Mouse (Mus musculus) heart, postnatal 0 days (tissue): ENCODE data around the gene Gm10337. TPM values are rescaled to one million over a fixed set of nuclear protein-coding genes. Genes with fewer than 3 reads are reported as not detected.

Source experiments
- ATAC-seq: fragments of 200-750 bp; cut with Nextera tagmentation; 2 replicates; pipeline ENCODE4 v1.8.0; 2017; ENCODE audit warnings: low read depth, moderate number of reproducible peaks, moderate library complexity; ENCODE audit not compliant: insufficient read depth
- DNase-seq: peaks from one replicate; pipeline ENCODE4 v3.0.0-alpha.2; 2016; ENCODE audit warnings: low spot score
- H3K27ac ChIP-seq: fragments of 300-500 bp; sonication (generic); 2 replicates; pipeline ENCODE4 v1.5.1; 2014; ENCODE audit warnings: low read depth, mild to moderate bottlenecking
- H3K27me3 ChIP-seq: fragments of 300-500 bp; sonication (generic); 2 replicates; pipeline ENCODE4 v1.6.1; 2014; ENCODE audit warnings: low read length, mixed read lengths; ENCODE audit not compliant: control insufficient read depth, insufficient read depth
- H3K36me3 ChIP-seq: fragments of 300-500 bp; sonication (generic); replicated peaks from 2 replicates; pipeline ENCODE4 v1.6.1; 2014; ENCODE audit warnings: low read length, mixed read lengths; ENCODE audit not compliant: control insufficient read depth, insufficient read depth
- H3K4me1 ChIP-seq: fragments of 300-500 bp; sonication (generic); 2 replicates; pipeline ENCODE4 v1.6.1; 2014; ENCODE audit warnings: antibody characterized with exemption; ENCODE audit not compliant: control insufficient read depth, insufficient read depth
- H3K4me2 ChIP-seq: fragments of 300-500 bp; sonication (generic); 2 replicates; pipeline ENCODE4 v1.6.1; 2014; ENCODE audit warnings: low read depth, mild to moderate bottlenecking, low read length, moderate library complexity
- H3K4me3 ChIP-seq: fragments of 300-500 bp; sonication (generic); 2 replicates; pipeline ENCODE4 v1.5.1; 2014; ENCODE audit warnings: low read depth, low read length
- H3K9ac ChIP-seq: fragments of 300-500 bp; sonication (generic); replicated peaks from 2 replicates; pipeline ENCODE4 v1.6.1; 2014; ENCODE audit warnings: low read depth, low read length, mixed read lengths
- H3K9me3 ChIP-seq: fragments of 300-500 bp; sonication (generic); replicated peaks from 2 replicates; pipeline ENCODE4 v1.6.1; 2016; ENCODE audit warnings: low read length; ENCODE audit not compliant: control insufficient read depth
- CTCF ChIP-seq: IDR thresholded peaks from 2 replicates; pipeline ENCODE4 v1.5.1; 2016; ENCODE audit warnings: antibody characterized with exemption, control low read depth, low read depth
- EP300 ChIP-seq: IDR thresholded peaks from 2 replicates; pipeline ENCODE4 v1.6.1; 2016; ENCODE audit warnings: antibody characterized with exemption, low read depth
- WGBS: fragments of 180-500 bp; shearing (Covaris S2); extraction: QIAGEN DNeasy Blood & Tissue Kit; methylation state at CpG from one replicate; pipeline ENCODE4 v1.1.7; 2014; 5-methylcytosine and 5-hydroxymethylcytosine counted together
- polyA plus RNA-seq: library from polyadenylated mRNA; unstranded; fragments of >200 nt; fragmentation: Nextera tagmentation; extraction: Ambion mirVana; gene quantifications from 2 replicates; pipeline ENCODE4 v1.2.1, GENCODE M21; 2015
- total RNA-seq: library from RNA; depleted of rRNA; stranded (reverse); fragments of >200 nt; gene quantifications from 2 replicates; pipeline ENCODE4 v1.2.3, GENCODE M21; 2014; ENCODE audit warnings: low replicate concordance

Gm10337 gene
- total and polyA plus RNA-seq, 2 experiments from 2014 or later, result not detected

DNA sequence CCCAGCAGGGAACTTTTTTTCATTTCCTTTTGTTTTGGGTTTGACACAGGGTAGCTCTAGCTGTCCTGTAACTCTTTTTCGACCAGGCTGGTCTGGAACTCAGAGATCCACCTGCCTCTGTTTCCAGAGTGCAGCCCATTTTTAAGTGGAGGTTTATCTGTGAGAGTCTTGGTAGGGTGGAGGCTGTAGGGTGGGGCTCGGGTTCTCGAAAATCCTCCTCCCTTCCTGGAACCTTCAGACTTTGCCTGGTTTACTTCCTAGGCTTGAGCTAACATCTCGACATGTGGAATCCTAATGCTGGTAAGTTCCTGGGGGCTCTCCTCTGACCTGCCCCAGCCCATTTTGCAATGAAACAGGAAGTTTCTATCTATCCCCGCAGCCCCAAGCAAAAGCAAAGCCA lies 43.7 kb upstream of the Gm10337 start:
- no peak for ATAC-seq
- peak overlapping the region; percentile 79 for H3K4me2 ChIP-seq
- H3K9ac ChIP-seq, result peak overlapping the region; percentile 56; the same call in 1 of the 2 replicates
- WGBS, result 47% methylated on average over 5 of the region's 5 CpGs
- H3K27ac ChIP-seq, result peak overlapping the region; percentile 77
- TF ChIP-seq CTCF, result no peak
- no peak for TF ChIP-seq EP300
- H3K9me3 ChIP-seq, result no peaks in the 10 kb centered on the region
- peak overlapping the region; percentile 57 for H3K4me3 ChIP-seq
- H3K27me3 ChIP-seq, result no peaks in the 10 kb centered on the region
- DNase-seq, result no peak
- peaks cover 16% of the 10 kb centered on the region; the same call in 1 of the 2 replicates for H3K4me1 ChIP-seq
- H3K36me3 ChIP-seq, result no peaks in the 10 kb centered on the region; the same call in 1 of the 2 replicates

- DNase-seq (no peak), ATAC-seq (no peak)
- no peaks in the 10 kb centered on the region; the same call in 1 of the 2 replicates for H3K36me3 ChIP-seq
- WGBS, result 71% methylated on average over 12 of the region's 12 CpGs
- TF ChIP-seq CTCF, result no peak
- 0 out of 2 replicates have a peak overlapping the region, but pooled peaks have one; percentile 11 for H3K9ac ChIP-seq
- H3K27ac ChIP-seq, result 0 out of 2 replicates have a peak overlapping the region, but pooled peaks have one; percentile 22
- peaks cover 16% of the 10 kb centered on the region; the same call in 1 of the 2 replicates for H3K4me1 ChIP-seq
- no peaks in the 10 kb centered on the region for H3K9me3 ChIP-seq
- peak overlapping the region; percentile 57; the same call in 1 of the 2 replicates for H3K4me3 ChIP-seq
- no peaks in the 10 kb centered on the region for H3K27me3 ChIP-seq
- peak overlapping the region; percentile 79 for H3K4me2 ChIP-seq
These were observed 43.1 kb upstream of the Gm10337 start for GRCm38 (mm10) chr15:102460409-102460808.

GRCm38 (mm10) chr15:102460971-102461370 lies 42.6 kb upstream of the Gm10337 start:
- 36% methylated on average over 4 of the region's 4 CpGs for WGBS
- Histone ChIP-seq H3K4me1 (peaks cover 16% of the 10 kb centered on the region; the same call in 1 of the 2 replicates), H3K9me3 (no peaks in the 10 kb centered on the region), H3K27ac (no peak overlapping the region), H3K36me3 (no peaks in the 10 kb centered on the region; the same call in 1 of the 2 replicates), H3K27me3 (no peaks in the 10 kb centered on the region), H3K4me2 (peak overlapping the region; percentile 79; the same call in 1 of the 2 replicates), H3K9ac (0 out of 2 replicates have a peak overlapping the region, but pooled peaks have one; percentile 11), H3K4me3 (no peak overlapping the region)
- ATAC-seq, result no peak
- peak; percentile 30 for DNase-seq
- TF ChIP-seq EP300, result no peak
- no peak for TF ChIP-seq CTCF

DNA sequence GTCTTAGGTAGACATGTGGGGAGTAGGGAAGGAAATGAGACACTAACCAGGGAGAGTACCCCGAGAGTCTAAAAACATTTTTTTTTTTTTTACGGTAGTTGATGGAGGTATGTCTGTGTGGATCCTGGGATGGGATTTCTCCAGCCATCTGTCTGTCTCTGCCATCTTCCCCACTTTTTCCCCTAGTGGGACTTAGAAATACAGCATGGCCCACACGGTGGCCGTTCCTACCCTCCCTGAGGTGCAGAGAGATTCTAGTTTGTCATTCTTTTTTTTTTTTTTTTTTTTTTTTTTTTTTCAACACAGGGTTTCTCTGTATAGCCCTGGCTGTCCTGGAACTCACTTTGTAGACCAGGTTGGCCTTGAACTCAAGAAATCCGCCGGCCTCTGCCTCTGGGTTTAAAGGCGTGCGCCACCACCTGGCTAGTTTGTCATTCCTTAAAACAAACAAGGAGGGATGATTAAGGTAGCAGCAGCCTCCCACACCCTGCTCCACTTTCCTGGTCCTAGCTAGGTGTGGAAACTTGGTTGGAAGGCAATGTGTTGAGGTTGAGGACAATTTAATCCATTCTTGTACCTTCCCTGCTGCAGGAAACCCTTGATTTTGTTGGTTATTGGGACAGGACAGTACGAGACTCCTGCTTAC lies 42.0 kb upstream of the Gm10337 start:
- peaks cover 16% of the 10 kb centered on the region; the same call in 1 of the 2 replicates for H3K4me1 ChIP-seq
- 78% methylated on average over 9 of the region's 9 CpGs for WGBS
- DNase-seq, result no peak
- TF ChIP-seq CTCF (no peak), EP300 (no peak)
- H3K27ac ChIP-seq, result no peak overlapping the region
- H3K27me3 ChIP-seq, result no peaks in the 10 kb centered on the region
- no peaks in the 10 kb centered on the region; the same call in 1 of the 2 replicates for H3K36me3 ChIP-seq
- no peaks in the 10 kb centered on the region for H3K9me3 ChIP-seq
- H3K4me2 ChIP-seq, result no peak overlapping the region
- no peak overlapping the region for H3K9ac ChIP-seq
- ATAC-seq, result no peak
- H3K4me3 ChIP-seq, result no peak overlapping the region

DNA sequence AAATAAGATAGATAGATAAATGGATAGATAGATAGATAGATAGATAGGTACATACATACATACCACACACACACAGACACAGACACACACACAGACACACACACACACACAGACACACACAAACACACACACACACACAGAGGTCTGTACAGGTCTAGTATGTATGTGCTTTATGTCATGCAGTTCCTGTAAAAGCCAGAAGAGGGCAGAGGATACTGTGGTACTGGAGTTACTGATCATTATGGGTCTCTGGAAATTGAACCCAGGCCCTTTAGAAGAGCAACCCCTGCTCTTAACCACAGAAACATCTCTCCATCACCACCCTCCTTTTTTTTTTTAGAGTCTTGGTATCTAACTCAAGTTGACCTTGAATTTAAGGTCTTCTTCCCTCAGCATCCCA lies 39.9 kb upstream of the Gm10337 start:
- TF ChIP-seq EP300 (no peak), CTCF (peak; percentile 39)
- no peak overlapping the region for H3K4me2 ChIP-seq
- DNase-seq (no peak), ATAC-seq (no peak)
- no peak overlapping the region for H3K9ac ChIP-seq
- H3K27ac ChIP-seq, result no peak overlapping the region
- no peaks in the 10 kb centered on the region; the same call in 1 of the 2 replicates for H3K36me3 ChIP-seq
- H3K9me3 ChIP-seq, result no peaks in the 10 kb centered on the region
- H3K4me3 ChIP-seq, result no peak overlapping the region
- H3K4me1 ChIP-seq, result peaks cover 16% of the 10 kb centered on the region; the same call in 1 of the 2 replicates
- no peaks in the 10 kb centered on the region for H3K27me3 ChIP-seq
